Mouse (Mus musculus) T-helper 2 cell (primary cell): ENCODE results near the gene Kif6.

Experiments used
- in situ Hi-C: fragments of 300-600 bp; cut with MboI, MseI; formaldehyde crosslinking; loops from one replicate; pipeline ENCODE4 v1.15.1; 2025; ENCODE audit warnings: high pct_unique_total_duplicates

Gene Kif6

DNA sequence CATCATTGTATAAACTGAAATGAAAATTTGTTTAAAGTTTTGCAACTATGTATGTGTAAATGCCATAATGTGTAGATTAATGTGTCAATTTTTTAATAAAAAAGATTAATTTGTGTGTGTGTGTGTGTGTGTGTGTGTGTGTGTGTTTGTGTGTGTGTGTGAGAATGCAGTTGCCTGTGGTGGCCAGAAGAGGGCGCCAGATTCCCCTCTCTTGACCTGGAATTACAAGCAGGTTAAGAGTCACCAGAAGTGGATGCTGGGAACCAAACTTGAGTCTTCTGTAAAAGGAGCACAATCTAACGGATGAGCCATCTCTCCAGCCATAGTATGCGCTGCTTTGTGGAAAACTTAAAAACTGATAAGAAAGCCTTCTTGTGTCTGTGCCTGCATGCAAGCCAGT lies 121.4 kb downstream of the Kif6 start:
- in situ Hi-C loops, result no loop called here

DNA sequence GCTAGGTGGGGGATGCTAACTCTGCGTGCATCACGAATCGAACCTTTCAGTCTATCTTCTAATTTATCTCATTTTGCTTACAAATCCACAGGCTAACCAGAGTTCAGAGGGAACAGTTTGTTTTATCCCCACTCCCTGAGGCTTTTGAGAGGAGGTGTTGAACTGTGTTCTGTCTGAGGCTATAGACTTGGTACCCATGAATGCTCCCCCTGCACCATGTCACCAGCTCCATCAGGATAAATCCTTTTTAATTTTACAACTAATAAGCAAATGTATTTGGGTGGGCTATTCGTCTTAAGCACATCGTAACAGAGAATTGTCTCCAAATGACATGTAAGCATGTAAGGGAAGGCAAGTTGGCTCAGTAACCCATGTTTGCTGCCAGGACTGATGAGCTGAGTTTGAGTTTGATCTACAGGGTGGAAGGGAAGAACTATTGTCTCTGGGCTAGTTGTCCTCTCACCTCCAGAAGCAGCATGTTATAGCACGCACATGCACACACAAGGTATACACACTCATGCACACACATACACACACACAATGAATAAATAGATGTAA lies 122.4 kb downstream of the Kif6 start:
- in situ Hi-C loops, result no loop called here

DNA sequence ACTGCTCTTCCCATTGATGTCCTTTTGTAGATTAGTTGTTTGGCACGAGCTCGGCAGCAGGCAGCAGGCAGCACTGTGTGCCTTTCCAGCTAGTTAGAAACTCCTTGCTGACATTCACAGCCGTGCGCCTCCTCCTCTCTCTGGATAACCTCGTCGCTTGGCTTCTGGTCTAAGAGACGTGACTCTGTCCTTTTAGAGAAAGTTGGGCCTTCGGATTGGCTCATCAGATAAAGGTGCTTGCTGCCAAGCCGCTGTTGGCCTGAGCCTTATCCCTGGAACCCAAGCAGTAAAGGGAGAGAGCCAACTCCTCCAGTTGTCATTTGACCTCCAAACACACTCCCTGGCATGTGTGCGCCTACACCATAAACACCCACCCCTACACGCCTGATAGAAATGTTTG lies 123.4 kb downstream of the Kif6 start:
- in situ Hi-C loops, result no loop called here

DNA sequence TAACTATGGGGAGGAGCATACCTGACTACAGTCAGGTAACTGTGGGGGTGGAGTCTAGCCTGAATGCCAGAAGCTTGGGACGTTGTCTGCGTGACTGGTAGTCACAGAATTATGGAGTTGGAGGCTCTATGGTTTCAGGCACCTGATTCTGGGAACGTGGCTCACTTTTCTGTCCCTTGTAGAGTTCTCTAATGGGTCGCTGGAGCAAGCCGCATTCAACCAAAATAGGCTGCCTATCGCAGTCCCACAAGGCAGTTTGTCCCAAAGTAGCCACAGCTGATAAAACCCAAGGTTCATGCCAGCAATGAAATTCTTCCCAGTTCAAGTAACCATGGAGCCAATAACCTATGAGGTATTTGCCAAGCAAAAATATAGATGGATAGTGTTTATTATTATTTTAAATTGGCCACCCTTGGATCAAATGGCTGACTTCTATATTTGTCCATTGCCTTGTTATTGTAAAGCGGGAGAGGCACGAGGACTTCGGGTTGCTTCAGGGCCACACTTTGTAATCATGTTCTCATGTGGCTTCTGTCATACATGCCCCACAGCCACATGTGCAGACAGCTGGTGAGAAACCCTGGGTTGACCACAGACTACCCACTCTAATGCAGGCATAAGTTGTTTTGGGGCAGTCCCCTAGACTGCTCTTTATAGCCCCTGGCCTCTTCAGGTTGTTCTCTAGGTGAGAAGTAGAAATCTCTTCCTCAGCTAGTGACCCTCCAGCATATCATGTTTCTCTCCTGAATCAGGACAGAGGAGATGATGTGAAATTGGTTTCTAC lies 125.2 kb downstream of the Kif6 start:
- in situ Hi-C loops, result no loop called here

DNA sequence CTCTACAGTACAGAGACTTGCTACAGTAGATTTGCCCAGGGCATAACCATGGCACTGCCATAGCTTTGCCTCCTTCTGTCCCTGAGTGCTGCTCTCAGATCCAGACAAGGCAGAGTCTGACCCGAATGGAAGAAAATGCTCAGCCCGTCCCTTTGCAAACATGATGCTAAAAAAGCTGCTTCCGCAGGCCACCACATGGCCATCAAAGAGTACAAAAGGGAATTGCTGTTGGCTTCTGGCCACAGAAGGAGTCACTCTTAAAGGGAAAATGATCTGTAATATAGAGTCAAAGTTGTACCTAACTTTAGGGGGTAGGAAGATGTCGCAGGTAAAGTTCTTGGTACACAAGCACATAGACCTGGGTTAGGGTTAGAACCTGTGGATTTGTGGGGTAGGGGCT lies 126.2 kb downstream of the Kif6 start:
- in situ Hi-C loops, result no loop called here

DNA sequence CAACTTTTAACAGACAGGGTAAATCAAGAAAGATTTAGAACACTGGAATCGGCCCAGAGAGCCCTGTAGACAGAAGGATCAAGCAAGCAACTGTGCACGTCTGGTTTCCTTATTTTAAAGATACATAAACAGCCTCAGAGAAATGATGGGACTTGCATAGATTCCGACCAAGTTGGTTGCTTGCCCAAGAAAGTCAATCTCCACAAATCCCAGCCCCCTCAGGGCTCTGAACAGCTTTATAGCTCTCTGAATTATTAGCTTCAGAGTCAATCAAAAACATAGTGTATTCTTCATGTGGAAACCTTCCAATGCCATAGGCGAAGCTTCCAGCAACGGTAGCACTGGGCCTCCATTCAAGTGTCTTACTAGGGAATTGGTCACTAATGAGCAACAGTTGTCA lies 127.0 kb downstream of the Kif6 start:
- in situ Hi-C loops, result no loop called here

DNA sequence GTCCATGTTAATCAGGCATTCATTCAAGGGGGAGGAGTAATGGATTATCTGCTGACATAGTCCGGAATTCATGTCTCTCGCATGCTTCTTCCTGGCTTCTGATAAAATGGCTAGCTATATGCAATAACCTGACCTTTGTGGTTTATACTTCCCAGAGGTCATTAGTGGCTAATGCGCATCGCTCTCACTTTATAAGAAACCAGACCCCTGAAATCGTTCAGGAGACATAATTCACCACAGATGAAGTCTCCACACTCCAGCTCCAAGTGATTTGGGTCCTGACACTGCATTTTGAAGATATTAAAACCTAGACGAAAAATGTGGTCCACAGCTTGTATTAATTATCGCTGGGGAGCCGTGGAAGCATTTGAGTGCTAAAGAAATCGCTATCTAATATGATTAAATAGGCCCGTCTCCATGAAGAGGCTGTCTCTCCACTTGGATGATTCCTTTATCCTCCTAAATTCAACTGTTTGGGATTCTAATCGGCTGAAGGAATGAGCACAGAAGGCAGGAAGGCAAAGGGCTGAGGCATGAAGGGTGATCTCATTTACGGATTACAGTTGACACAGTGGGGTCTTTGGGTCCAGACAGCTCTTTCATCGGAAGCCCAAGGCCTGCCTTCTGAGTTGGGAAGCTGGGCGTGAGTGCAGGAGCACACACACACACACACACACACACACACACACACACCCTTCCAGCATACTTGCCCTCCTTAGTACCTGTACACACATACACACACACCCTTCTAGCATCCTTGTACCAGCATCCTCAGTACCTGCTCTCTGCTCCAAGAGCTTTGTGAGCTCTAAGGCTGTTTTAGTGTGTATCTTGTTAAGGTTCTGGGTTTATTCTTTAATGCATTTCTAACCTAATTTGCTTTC lies 128.9 kb downstream of the Kif6 start:
- in situ Hi-C loops, result no loop called here

DNA sequence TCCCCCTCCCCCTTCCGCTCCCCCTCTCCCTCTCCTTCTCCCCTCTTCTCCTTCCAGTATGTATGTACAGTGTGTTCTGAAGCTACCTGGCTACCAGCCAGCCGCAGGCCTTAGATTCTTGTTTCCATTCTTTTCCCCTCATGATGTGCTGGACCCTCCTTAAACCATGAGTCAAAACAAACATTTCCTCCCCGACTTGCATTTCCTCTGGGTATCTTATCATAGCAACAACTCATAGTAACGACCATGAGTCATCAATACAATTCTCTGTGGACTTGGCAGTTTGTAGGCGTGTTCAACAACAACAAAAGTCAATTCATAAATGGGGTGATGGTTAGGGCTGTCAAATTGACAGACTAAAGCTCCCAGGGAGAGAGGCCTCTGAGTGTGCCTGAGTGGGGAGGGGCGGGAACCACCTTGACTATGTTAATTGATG lies 136.0 kb downstream of the Kif6 start:
- in situ Hi-C loops, result no loop called here

DNA sequence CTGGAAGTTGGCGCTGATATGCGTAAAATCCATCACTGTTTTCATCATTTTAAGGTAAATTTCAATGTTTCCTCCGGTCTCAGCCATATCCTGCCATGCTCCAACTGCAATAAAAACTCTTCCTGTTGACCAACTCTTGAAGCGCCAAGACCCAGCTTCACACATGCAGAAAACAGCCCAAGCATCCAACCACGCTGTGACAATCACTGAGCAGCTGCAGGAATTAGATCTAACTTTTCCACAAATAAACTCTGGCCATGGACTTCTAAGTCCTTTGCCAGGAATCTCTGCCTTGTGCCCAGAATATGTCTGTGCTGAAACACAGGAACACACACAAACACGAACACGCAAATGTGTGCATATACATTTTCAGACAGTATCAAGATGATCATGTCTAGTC lies 138.9 kb downstream of the Kif6 start:
- in situ Hi-C loops, result no loop called here

DNA sequence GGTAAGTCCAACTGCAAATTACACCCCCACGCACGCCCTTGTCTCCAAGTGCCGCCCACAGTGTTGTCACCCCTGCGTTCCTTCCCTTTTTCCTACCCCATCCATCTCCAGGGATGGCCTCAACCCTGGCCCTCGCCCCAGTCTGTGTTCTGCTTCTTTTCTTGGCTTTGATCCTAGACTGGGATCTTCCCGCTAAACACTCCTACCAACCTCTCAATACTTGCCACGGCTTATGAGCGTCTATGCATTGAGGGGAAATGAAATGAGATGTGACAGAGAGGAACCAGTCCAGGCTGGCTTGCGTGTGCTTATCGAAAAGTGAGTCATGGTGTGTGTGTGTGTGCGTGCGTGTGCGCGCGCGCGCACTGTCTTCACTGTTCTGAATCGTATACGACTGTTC lies 141.9 kb downstream of the Kif6 start:
- in situ Hi-C loops, result no loop called here

DNA sequence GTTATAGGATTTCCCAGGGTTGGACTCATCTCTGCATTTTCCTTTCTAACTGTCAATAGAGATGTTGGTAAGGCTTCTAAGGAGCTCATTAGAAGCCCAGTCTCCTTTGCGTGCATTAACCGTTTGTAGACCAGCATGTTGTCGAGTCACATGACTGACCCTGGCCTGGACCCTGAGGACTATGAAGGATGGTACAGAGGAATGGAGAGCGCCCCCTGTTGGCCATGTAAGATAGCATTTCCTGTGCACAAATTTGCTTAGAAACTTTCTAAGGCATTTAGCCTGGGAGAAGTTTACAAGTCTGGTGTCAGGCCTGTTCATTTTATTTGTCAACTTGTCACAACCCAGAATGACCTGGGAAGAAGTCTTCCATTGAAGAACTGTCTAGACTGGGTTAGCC lies 144.1 kb downstream of the Kif6 start:
- in situ Hi-C loops, result no loop called here

DNA sequence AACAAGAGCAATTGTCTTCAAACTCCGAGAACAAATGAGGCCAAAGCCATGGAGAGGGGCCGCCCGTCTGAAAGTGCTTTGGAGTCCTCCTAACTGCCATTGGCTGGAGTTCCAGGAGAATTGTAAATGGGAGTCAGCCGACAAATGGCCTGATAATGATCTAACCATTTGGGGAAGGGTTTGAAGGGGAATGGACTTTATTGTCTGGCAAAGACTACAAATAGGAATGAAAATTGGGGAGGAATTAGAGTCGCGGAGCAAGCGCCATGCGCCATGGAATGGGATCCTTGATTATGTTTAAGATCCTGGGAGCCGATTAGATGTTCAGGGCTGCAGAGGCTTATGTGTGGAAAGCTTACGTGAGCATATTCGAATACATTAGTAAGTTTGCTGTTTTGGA lies 146.3 kb downstream of the Kif6 start:
- in situ Hi-C loops, result no loop called here

DNA sequence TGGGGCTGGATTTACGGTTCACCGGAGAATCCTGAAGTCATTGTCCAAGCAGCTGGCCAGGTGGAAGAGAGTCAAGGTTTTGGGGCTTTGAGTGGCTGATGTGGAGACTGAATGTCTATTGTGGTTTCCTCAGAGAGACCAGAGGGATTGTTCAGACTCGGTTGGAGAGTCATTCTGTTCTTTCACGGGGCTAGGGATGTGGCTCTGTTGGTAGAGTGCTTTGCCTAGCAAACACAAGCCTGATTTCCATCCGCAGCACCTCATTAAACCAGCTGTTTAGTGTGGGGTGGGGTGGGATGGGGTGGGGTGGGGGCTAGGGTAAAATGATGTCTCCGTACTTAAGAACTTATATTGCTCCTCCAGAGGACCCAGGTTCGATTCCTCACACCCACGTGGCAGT lies 146.9 kb downstream of the Kif6 start:
- in situ Hi-C loops, result no loop called here

DNA sequence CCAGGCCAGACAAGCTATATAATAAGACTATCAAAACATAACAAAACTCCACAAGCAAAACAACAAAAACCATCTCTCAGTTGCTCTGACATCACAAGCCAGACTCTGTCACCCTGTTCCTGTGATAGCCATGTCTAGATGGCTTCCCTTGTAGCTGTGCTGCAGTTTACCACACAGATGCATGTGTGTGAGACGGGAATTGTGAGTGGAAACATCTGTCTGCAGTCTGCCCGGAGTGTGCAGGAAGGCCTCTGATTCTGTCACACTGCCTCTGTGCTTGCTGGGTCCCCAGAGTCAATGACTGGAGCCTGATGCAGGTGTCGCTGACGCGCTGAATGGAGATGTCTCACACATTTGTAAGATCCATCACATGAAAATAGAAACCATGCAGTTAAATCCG lies 150.0 kb downstream of the Kif6 start:
- in situ Hi-C loops, result no loop called here

DNA sequence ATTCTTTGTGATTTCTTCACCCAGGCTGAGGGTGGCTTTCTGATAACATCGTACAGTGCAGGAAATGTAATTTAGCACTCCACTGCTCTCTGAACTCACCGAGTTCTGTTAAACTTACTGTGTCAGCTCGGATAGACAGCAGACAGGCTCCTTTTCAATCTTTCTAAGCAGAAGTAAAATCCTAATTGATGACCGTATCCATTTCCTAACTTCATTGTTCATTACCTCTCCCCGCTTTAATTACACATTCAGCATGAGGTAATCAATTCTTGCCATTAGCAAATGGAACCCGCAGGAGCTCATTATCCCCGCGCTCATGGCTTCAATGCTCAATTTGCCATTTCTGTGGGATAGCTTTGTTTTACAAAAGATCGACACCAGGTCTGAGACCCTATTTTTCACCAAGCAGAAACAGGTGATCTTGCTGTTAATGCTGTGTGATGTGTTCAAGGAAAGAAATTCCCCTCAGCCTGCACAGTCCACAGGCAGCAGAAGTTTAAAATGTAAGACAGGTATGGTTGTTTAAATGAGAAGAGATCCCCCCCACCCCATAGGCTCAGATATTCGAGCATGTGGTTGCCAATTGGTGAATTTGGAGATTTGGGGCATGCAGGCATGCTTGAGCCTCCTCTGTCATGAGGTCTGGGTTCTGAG lies 152.9 kb downstream of the Kif6 start:
- in situ Hi-C loops, result no loop called here

DNA sequence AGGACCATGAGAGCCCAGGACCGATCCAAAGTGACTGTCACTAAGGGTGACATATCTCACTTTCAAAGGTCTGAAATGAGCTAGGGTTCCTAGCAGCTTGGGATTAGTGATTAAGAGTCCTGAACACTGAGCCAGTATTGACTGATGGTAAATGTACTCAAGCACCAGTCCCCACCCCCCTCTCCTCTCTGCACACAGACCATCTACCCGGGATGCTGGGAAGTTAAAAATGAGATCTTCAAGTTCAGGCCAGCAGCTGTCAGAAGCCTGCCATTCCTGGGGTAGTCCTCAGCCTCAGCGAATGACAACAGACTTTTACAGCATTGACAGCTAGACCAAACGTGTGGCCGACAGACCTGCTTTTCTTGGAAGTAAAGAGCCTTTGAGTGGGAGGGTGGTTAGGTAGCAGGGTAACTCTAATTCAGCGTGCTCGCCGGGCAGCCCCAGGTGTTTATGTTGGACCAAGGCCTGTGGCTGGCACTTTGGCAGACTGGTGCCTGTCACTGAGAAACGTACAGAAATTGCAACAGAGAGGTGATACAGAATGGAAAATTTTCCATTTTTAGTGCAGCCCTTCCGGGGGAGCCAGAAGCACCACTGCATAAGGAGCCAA lies 156.9 kb downstream of the Kif6 start:
- in situ Hi-C loops, result no loop called here

DNA sequence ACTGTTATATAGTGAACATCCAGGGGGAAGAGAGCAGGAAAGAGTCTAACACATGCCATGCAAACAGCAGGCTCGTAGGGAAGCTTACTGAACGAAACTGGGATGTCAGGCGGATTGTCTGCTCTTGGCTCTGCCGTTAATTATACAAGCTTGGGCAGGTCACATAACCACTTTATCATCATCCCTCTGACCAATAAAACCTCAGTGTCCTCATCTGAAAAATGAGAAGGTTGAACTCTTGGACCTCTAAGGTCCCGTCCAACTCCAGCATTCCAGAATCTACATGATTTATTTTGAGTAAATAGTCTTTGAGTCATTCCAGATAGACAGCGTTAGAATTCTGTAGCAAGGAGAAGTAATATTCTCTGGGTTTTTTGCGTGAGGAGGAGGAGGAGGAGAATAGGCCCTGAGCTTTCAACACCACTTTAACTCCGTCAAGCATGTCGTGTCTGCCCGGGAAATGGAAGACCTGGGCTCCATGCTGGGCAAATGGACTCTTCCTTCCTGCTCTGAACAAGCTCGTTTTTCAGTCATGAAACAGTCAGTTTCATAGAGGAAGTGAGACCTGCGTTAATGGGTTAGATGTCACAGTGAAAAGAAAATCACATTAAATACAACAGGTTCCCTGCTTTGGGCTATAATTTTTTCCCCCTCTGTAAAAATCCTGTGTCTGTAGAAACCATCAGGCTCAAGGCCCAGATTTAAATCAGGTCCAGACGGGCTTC lies 162.3 kb downstream of the Kif6 start:
- in situ Hi-C loops, result no loop called here

DNA sequence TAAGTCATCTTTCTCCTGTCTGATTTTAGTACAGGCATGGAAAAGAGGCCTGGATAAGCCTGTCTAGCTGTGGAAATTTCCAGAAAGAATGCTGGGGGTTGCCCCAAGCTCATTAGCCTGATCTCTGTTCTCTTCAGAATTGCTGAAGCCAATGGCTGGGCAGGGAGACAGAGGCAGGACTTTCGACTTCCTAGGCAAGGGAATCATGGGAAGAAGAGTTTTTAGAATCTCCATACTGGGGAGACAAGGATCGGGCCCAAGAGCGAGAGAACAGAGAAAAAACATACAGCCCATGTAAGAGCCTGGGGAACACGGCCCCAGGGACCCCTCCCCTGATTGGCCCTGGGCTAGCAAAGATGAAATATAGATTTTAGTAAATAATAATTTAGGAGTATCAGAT lies 164.1 kb downstream of the Kif6 start:
- in situ Hi-C loops, result no loop called here

DNA sequence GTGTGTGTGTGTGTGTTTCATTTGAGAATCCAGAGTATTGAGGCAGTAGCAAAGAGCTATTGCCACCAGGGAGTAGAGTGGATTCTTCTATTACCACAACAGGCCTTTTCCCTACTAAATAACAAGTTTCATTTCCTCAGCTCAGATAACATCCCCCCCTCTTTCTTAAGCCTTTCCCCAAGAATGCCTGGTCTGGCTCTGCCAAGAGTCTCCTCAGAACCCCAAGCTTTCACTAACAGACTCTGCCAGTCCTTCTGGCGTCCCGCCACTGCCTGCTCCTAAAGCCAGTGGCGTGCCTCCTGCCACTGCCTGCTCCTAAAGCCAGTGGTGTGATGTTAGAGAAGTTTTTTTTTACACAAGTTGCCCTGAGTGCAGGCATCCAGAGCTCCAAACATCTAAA lies 164.6 kb downstream of the Kif6 start:
- in situ Hi-C loops, result no loop called here

DNA sequence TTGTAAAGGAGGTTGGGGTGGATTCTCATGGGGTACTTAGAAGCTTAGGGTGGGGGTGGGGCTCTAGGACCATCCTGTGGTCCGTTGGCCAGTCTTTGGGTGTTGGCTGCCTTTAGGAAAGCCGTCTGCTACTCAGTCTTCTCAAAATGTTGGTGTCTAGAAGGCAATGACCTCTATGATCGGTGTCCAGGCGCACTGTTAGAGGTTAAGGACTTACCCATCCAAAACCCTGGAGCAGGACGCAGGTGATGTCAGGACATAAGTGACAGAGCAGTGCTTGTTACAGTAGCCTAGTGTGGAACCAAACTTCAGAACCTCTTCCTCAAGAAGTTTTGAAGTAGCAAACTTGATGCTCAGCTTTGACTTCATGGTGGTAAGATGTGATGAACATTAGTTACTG lies 170.9 kb downstream of the Kif6 start:
- in situ Hi-C loops, result no loop called here

DNA sequence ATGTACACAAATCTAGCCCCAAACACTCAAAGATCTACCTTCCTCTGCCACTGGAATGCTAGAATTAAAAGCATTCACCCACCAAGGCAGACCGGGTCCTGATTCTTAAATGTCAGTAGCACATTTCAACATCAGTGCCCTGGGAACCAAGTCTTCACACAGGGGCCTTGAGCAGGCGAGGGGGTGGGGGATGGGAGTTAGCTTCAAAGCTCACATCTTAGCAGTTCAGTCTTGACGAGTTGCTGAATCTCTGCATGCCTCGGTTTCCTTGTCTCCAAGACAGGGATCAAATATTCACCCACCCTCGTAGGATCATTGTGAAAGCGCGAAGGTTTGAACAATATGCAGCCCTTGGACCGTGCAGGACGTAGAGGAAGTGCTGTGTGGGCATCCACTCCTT lies 172.4 kb downstream of the Kif6 start:
- in situ Hi-C loops, result no loop called here
